Mouse (Mus musculus): Measurements from ENCODE around the gene Lhx9. TPM values are rescaled to one million over a fixed set of nuclear protein-coding genes. Genes with fewer than 3 reads are reported as not detected.

Lhx9 gene
- polyA plus RNA-seq, 1 experiment from 2014 or later, result not detected

DNA sequence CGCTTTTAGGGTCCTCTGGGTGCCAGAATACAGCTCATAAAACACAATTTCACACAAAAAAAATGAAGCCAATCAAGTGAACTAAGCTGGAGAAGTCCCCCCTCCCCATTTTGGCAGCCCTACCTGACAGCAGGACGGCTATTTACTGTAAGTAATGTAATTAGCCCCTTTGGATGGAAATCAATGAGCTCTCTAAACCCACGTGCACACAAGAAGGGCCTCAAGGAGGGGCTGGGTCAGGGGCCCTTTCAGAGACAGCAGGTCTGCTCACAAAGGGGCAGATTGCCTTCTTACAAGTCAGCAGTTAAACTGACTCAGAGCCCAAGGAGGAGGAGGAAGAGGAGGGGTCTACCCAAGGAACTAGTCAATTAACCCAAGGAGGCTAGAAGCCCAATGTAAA, 4.2 kb downstream of the Lhx9 start:
- Histone ChIP-seq H3K27me3 (ENCODE audit: insufficient read depth, low read length) (peaks cover 94% of the 10 kb centered on the region), H3K9me3 (ENCODE audit: low read depth, low read length) (no peaks in the 10 kb centered on the region), H3K4me1 (ENCODE audit: insufficient read depth) (0 out of 2 replicates have a peak, but pooled peaks cover 6% of the 10 kb centered on the region), H3K9ac (no peak overlapping the region), H3K4me3 (ENCODE audit: low read depth, low read length) (no peak overlapping the region), H3K27ac (ENCODE audit: low read depth) (no peak overlapping the region), H3K4me2 (no peak overlapping the region), H3K36me3 (ENCODE audit: insufficient read depth) (no peaks in the 10 kb centered on the region)
- no peak for ATAC-seq (ENCODE audit: insufficient read depth)
- DNase-seq, result no peak
- WGBS, result 3% methylated on average over 3 of the region's 3 CpGs
- no peak for TF ChIP-seq CTCF (IDR thresholded peaks at IDR 0.05; ENCODE audit: low read depth)

DNA sequence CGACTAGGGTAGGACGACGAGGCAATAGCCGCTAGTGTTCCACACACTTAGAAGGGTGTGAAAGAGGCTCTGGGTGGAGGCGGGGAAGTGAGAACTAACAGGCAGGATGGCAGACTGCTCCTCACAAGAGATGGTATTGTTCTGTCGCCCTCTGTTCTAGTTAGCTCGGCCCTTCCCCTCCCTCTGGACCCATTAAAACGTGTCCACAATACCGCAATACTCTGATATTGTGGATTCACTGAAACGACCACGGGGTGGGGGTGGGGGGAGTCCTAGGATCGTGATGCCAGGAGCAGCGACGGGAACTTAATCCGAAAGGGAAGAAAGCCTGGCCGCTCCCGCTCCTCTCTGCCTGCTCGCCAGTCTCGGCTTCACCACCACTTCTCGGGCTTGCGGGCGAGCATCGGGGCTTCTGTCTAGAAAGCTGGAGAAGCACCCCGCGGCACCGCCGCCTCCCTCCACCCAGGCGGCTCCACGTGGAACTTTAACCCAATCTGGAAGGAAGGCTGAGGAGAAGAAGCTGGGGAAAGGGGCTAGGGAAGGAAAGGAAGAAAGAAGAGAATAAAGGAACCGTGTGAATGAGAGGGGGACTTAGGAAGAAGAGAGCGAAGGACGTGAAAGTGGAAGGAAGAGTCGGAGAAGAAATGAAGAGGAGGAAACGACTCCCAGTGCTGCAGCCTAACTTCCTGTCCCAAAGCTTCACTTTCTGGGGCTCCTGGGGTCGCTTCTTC, 4.9 kb downstream of the Lhx9 start:
- peaks cover 94% of the 10 kb centered on the region for H3K27me3 ChIP-seq (ENCODE audit: insufficient read depth, low read length)
- H3K9ac ChIP-seq, result 0 out of 2 replicates have a peak overlapping the region, but pooled peaks have one; percentile 2
- DNase-seq, result no peak
- peak overlapping the region; percentile 31 for H3K4me3 ChIP-seq (ENCODE audit: low read depth, low read length)
- WGBS, result under 1% methylated on average over 35 of the region's 35 CpGs
- TF ChIP-seq CTCF (IDR thresholded peaks at IDR 0.05; ENCODE audit: low read depth), result no peak
- H3K9me3 ChIP-seq (ENCODE audit: low read depth, low read length), result no peaks in the 10 kb centered on the region
- H3K36me3 ChIP-seq (ENCODE audit: insufficient read depth), result no peaks in the 10 kb centered on the region
- ATAC-seq (ENCODE audit: insufficient read depth), result no peak
- peak overlapping the region; percentile 57 for H3K4me2 ChIP-seq
- H3K27ac ChIP-seq (ENCODE audit: low read depth), result no peak overlapping the region
- H3K4me1 ChIP-seq (ENCODE audit: insufficient read depth), result 0 out of 2 replicates have a peak, but pooled peaks cover 6% of the 10 kb centered on the region

DNA sequence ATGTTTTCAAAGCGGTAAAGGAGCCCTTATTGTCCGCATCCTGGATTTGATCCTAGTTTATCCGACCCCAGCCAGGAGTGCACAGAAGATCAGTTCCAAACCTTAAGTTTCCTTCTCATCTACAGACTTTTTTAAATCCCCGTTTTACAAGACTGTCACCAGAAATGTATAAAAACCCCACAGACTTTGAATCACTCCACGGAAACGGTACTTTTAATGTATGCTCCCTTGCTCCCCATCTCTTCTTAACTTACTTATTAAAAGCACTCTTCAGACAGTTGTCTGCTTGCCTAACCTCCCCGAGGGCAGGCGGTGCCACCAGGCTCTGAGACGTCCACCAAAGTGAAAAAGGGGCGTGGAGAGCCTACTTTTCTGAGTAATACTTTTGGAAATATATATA, 5.6 kb downstream of the Lhx9 start:
- H3K4me2 ChIP-seq, result no peak overlapping the region
- no peak overlapping the region for H3K9ac ChIP-seq
- no peak for TF ChIP-seq CTCF (IDR thresholded peaks at IDR 0.05; ENCODE audit: low read depth)
- H3K9me3 ChIP-seq (ENCODE audit: low read depth, low read length), result no peaks in the 10 kb centered on the region
- H3K36me3 ChIP-seq (ENCODE audit: insufficient read depth), result no peaks in the 10 kb centered on the region
- H3K27me3 ChIP-seq (ENCODE audit: insufficient read depth, low read length), result peaks cover 94% of the 10 kb centered on the region
- WGBS, result 3% methylated on average over 10 of the region's 10 CpGs
- H3K27ac ChIP-seq (ENCODE audit: low read depth), result no peak overlapping the region
- H3K4me1 ChIP-seq (ENCODE audit: insufficient read depth), result 0 out of 2 replicates have a peak, but pooled peaks cover 6% of the 10 kb centered on the region
- no peak overlapping the region for H3K4me3 ChIP-seq (ENCODE audit: low read depth, low read length)
- no peak for ATAC-seq (ENCODE audit: insufficient read depth)
- no peak for DNase-seq

DNA sequence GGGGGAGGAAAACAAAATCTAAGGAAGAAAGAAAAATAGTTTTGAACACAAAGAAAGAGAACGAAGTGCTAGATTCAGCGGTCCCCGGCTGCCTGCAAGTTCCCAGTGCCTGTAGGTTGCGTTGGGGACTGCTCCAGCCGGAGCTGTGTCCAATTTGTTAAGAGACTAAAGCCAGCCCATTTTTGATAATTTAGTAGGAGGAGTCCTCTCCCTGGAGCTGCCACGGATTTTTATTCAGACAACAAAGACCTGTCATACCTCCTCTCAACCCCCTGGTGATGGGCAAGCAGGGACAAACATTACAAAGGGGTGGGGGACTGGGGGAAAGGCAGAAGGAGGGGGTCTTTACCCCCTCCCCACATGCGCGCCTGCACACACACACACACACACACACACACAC, 6.1 kb downstream of the Lhx9 start:
- Histone ChIP-seq H3K36me3 (ENCODE audit: insufficient read depth) (no peaks in the 10 kb centered on the region), H3K4me1 (ENCODE audit: insufficient read depth) (0 out of 2 replicates have a peak, but pooled peaks cover 6% of the 10 kb centered on the region), H3K4me2 (peak overlapping the region; percentile 65), H3K9me3 (ENCODE audit: low read depth, low read length) (no peaks in the 10 kb centered on the region), H3K27ac (ENCODE audit: low read depth) (no peak overlapping the region), H3K27me3 (ENCODE audit: insufficient read depth, low read length) (peaks cover 96% of the 10 kb centered on the region), H3K4me3 (ENCODE audit: low read depth, low read length) (peak overlapping the region; percentile 31), H3K9ac (no peak overlapping the region)
- TF ChIP-seq CTCF (IDR thresholded peaks at IDR 0.05; ENCODE audit: low read depth), result no peak
- ATAC-seq (ENCODE audit: insufficient read depth) (peak; percentile 39), DNase-seq (peak; percentile 65)
- WGBS, result 0% methylated on average over 8 of the region's 8 CpGs

- Histone ChIP-seq H3K36me3 (ENCODE audit: insufficient read depth) (no peaks in the 10 kb centered on the region), H3K9me3 (ENCODE audit: low read depth, low read length) (no peaks in the 10 kb centered on the region), H3K4me2 (peak overlapping the region; percentile 65), H3K9ac (no peak overlapping the region), H3K27me3 (ENCODE audit: insufficient read depth, low read length) (peaks cover 97% of the 10 kb centered on the region), H3K4me1 (ENCODE audit: insufficient read depth) (0 out of 2 replicates have a peak, but pooled peaks cover 6% of the 10 kb centered on the region), H3K27ac (ENCODE audit: low read depth) (no peak overlapping the region), H3K4me3 (ENCODE audit: low read depth, low read length) (peak overlapping the region; percentile 31)
- no peak for TF ChIP-seq CTCF (IDR thresholded peaks at IDR 0.05; ENCODE audit: low read depth)
- 1% methylated on average over 54 of the region's 54 CpGs for WGBS
- peak; percentile 49; the same call in 1 of the 2 replicates for ATAC-seq (ENCODE audit: insufficient read depth)
- peak; percentile 71 for DNase-seq
Measured at GRCm38 (mm10) chr1:138841306-138842095, 6.9 kb downstream of the Lhx9 start.

- Histone ChIP-seq H3K4me1 (ENCODE audit: insufficient read depth) (0 out of 2 replicates have a peak, but pooled peaks cover 6% of the 10 kb centered on the region), H3K27ac (ENCODE audit: low read depth) (no peak overlapping the region)
Measured at GRCm38 (mm10) chr1:138840440-138841305, 7.7 kb downstream of the Lhx9 start.

More at GRCm38 (mm10) chr1:138840440-138841305, 7.7 kb downstream of the Lhx9 start:
- no peak for DNase-seq
- H3K9me3 ChIP-seq (ENCODE audit: low read depth, low read length), result no peaks in the 10 kb centered on the region
- no peak for TF ChIP-seq CTCF (IDR thresholded peaks at IDR 0.05; ENCODE audit: low read depth)
- WGBS, result 7% methylated on average over 25 of the region's 25 CpGs
- H3K36me3 ChIP-seq (ENCODE audit: insufficient read depth), result no peaks in the 10 kb centered on the region
- no peak overlapping the region for H3K4me3 ChIP-seq (ENCODE audit: low read depth, low read length)
- H3K9ac ChIP-seq, result no peak overlapping the region
- no peak for ATAC-seq (ENCODE audit: insufficient read depth)
- peaks cover 97% of the 10 kb centered on the region for H3K27me3 ChIP-seq (ENCODE audit: insufficient read depth, low read length)
- peak overlapping the region; percentile 65 for H3K4me2 ChIP-seq

All from lung, embryonic 14.5 days (tissue).